Mouse (Mus musculus) neural tube, embryonic 12.5 days (tissue): ENCODE measurements around the gene Krt35. TPM values are rescaled to one million over a fixed set of nuclear protein-coding genes. Genes with fewer than 3 reads are reported as not detected.

Source experiments
- ATAC-seq: fragments of 200-750 bp; cut with Nextera tagmentation; 2 replicates; pipeline ENCODE4 v1.8.0; 2017; ENCODE audit warnings: low read depth, mild to moderate bottlenecking, moderate TSS enrichment, moderate library complexity; ENCODE audit not compliant: low FRiP score
- H3K27ac ChIP-seq: fragments of 300-500 bp; sonication (generic); 2 replicates; pipeline ENCODE4 v1.5.1; 2016
- H3K27me3 ChIP-seq: fragments of 300-500 bp; sonication (generic); replicated peaks from 2 replicates; pipeline ENCODE4 v1.6.1; 2016; ENCODE audit warnings: mild to moderate bottlenecking
- H3K36me3 ChIP-seq: fragments of 300-500 bp; sonication (generic); 2 replicates; pipeline ENCODE4 v1.6.1; 2016; ENCODE audit warnings: mild to moderate bottlenecking
- H3K4me1 ChIP-seq: fragments of 300-500 bp; sonication (generic); 2 replicates; pipeline ENCODE4 v1.6.1; 2016
- H3K4me2 ChIP-seq: fragments of 300-500 bp; sonication (generic); replicated peaks from 2 replicates; pipeline ENCODE4 v1.6.1; 2016; ENCODE audit warnings: mild to moderate bottlenecking
- H3K4me3 ChIP-seq: fragments of 300-500 bp; sonication (generic); 2 replicates; pipeline ENCODE4 v1.5.1; 2016
- H3K9ac ChIP-seq: fragments of 300-500 bp; sonication (generic); 2 replicates; pipeline ENCODE4 v1.6.1; 2016; ENCODE audit warnings: mild to moderate bottlenecking
- H3K9me3 ChIP-seq: fragments of 300-500 bp; sonication (generic); 2 replicates; pipeline ENCODE4 v1.6.1; 2016; ENCODE audit warnings: mild to moderate bottlenecking
- WGBS: fragments of 180-500 bp; shearing (Covaris S2); methylation state at CpG from one replicate; pipeline ENCODE4 v1.1.7; 2016; 5-methylcytosine and 5-hydroxymethylcytosine counted together
- polyA plus RNA-seq: library from polyadenylated mRNA; unstranded; fragments of >200 nt; fragmentation: Nextera tagmentation; extraction: Ambion mirVana; gene quantifications from 2 replicates; pipeline ENCODE4 v1.2.1, GENCODE M21; 2016

The Krt35 gene
- polyA plus RNA-seq, 1 experiment from 2014 or later: not detected

DNA sequence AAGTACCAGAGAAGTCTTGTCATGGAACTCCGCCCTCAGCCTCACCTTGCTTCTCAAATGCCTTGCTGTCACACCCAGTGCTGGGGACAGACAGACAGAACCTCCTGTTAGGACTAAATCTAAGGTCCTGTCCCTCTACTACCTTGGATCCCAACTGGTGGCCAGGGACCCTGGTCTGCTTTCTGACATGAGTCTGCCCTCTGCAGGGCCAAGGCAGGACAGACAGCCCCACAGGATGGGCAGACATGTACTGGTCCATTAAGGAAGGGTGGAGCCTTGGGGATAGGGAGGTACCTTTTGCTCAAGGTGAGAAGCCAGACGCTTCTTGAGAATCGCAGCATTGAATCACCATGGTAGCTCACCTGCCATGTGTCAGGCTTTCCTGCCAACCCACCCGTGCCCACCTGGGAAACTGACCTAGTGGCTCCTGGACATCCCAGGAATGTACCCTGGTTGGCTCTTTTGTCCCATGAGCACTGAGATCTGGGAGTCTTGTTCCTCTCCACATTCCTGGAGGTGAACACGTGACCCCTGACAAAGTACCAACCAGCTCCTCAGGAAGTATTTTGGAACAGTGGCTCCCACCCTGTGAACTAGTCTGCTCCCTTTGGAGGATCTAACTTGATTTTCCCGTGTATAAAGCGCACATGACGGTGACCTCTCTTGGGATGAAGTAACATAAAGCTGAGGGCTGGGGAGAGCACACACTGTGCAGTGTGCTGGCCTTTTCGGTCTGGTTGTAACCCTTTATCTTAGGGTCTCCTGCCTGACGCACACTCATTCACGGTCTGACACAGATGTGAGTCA, 17.1 kb upstream of the Krt35 start:
- no peak overlapping the region for H3K4me2 ChIP-seq
- H3K27ac ChIP-seq: no peak overlapping the region
- no peaks in the 10 kb centered on the region for H3K27me3 ChIP-seq
- no peak for ATAC-seq
- no peaks in the 10 kb centered on the region for H3K4me1 ChIP-seq
- no peaks in the 10 kb centered on the region for H3K9me3 ChIP-seq
- 80% methylated on average over 11 of the region's 11 CpGs for WGBS
- no peaks in the 10 kb centered on the region for H3K36me3 ChIP-seq
- no peak overlapping the region for H3K9ac ChIP-seq
- H3K4me3 ChIP-seq: no peak overlapping the region

DNA sequence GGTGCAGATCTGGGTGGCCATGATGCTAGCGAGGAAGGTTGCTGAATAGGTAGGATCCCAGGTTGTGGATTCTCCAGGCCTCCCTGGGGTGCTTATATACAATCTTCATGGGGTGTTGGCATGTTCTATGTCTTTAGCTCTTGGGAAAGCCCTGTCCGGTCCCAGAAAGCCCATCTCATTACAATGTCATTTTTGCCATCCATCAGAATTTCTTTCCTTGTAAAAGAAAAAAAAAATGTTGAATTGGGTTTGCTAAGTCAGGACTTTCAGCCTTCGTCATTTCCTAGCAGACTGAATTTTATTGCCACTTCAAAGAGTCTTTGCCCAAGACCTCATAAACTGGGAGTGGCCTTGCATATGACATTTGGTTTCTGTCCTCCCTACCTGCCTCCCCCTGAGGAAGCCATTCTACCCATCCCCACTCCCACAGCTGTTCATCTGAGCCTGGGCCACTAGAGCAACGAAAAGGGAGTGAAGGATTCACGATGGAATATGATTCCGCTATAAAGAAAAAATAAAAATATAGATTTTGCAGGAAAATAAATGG, 9.6 kb upstream of the Krt35 start, which contains the start of gene Krt36:
Krt36 (minus strand) TSS at position 51 of the 547 bp plus-strand sequence.
- no peak within 1 kb of the TSS for H3K27ac ChIP-seq
- WGBS: 82% methylated on average over 6 of the region's 6 CpGs
- H3K27me3 ChIP-seq: no peaks in the 10 kb centered on the region
- H3K9me3 ChIP-seq: no peaks in the 10 kb centered on the region
- ATAC-seq: no peak
- no peaks in the 10 kb centered on the region for H3K4me1 ChIP-seq
- no peak within 1 kb of the TSS for H3K4me3 ChIP-seq
- no peak within 1 kb of the TSS for H3K4me2 ChIP-seq
- no peak within 1 kb of the TSS for H3K9ac ChIP-seq
- H3K36me3 ChIP-seq: no peaks in the 10 kb centered on the region

DNA sequence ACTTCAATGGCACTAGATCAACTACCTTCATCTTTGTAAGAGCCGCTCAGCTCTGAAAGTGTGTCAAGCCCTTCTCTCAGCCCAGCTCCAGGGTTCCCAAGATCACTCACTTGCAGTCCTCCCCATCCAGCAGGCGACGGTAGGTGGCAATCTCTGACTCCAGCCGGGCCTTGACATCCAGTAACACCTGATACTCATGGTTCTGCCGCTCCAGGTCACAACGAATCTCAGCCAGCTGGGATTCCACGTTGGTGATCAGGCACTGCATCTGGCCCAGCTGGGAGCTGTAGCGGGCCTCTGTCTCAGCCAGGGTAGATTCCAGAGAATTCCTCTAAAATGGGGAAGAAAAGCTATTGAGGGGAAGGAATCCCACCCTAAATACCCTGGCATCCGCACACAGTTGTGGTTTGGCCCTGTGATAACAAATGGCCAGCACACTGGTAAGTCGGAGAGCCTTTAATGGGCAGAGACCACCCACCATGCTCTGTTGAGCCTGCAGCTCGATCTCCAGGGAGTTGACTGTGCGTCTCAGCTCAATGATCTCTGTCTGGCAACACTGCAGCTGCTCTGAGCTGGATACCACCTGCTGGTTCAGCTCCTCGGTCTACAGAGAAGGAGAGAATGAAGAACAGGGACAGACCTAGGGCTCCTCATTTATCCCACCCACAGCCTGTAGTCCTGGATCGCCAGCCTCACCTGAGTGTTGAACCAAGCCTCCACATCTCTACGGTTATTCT, 6.8 kb upstream of the Krt35 start:
- WGBS: 67% methylated on average over 15 of the region's 15 CpGs
- Histone ChIP-seq H3K9ac (no peak overlapping the region), H3K9me3 (no peaks in the 10 kb centered on the region), H3K4me3 (no peak overlapping the region), H3K4me2 (no peak overlapping the region), H3K27ac (no peak overlapping the region), H3K36me3 (no peaks in the 10 kb centered on the region), H3K4me1 (no peaks in the 10 kb centered on the region), H3K27me3 (no peaks in the 10 kb centered on the region)
- ATAC-seq: no peak

DNA sequence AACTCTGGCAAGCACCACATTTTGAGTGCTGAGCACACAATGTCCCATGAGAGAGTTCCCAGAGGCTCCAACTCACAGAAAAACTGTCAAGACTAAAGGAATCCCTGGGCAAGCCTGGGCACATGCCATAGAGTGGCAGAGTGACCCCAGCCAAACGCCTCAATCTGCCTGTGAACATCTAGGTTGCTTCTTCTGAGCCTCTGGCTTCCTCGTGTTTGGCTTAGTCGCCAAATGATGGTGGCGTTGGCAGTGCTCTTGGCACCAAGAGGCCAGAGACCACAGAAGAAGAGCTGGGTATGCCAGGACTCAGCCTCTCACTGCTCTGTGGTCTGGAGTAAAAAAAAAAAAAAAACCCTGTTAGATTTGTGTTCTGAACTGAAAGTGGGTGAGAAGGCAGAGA, 4.3 kb upstream of the Krt35 start:
- no peak overlapping the region for H3K4me2 ChIP-seq
- no peak overlapping the region for H3K9ac ChIP-seq
- H3K4me3 ChIP-seq: no peak overlapping the region
- H3K27ac ChIP-seq: no peak overlapping the region
- H3K27me3 ChIP-seq: no peaks in the 10 kb centered on the region
- H3K4me1 ChIP-seq: no peaks in the 10 kb centered on the region
- WGBS: 87% methylated on average over 4 of the region's 4 CpGs
- H3K36me3 ChIP-seq: no peaks in the 10 kb centered on the region
- no peaks in the 10 kb centered on the region for H3K9me3 ChIP-seq
- no peak for ATAC-seq

DNA sequence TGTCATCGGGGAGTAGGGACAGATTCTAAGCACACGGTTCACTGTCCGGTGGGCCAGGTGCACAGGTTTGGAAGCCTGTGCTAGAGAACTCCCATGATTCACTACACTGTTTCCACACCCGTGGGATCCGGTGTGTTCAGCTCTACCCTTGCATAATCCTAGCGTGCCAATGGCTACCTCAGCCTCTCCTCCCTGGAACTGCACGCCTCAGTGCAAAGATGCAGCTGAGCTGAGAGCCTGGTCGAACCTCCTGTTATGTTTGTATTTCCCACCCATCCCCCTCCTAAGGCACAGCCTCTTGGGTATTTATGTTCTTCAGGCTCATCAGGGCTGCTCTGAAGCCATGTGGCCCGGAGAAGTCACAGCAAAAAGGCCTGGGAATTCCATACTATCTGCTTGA, 1.8 kb upstream of the Krt35 start:
- 72% methylated on average over 9 of the region's 9 CpGs for WGBS
- ATAC-seq: no peak
- H3K9me3 ChIP-seq: no peaks in the 10 kb centered on the region
- no peak overlapping the region for H3K4me2 ChIP-seq
- H3K36me3 ChIP-seq: no peaks in the 10 kb centered on the region
- H3K4me1 ChIP-seq: no peaks in the 10 kb centered on the region
- no peak overlapping the region for H3K9ac ChIP-seq
- H3K27ac ChIP-seq: no peak overlapping the region
- no peaks in the 10 kb centered on the region for H3K27me3 ChIP-seq
- H3K4me3 ChIP-seq: no peak overlapping the region

DNA sequence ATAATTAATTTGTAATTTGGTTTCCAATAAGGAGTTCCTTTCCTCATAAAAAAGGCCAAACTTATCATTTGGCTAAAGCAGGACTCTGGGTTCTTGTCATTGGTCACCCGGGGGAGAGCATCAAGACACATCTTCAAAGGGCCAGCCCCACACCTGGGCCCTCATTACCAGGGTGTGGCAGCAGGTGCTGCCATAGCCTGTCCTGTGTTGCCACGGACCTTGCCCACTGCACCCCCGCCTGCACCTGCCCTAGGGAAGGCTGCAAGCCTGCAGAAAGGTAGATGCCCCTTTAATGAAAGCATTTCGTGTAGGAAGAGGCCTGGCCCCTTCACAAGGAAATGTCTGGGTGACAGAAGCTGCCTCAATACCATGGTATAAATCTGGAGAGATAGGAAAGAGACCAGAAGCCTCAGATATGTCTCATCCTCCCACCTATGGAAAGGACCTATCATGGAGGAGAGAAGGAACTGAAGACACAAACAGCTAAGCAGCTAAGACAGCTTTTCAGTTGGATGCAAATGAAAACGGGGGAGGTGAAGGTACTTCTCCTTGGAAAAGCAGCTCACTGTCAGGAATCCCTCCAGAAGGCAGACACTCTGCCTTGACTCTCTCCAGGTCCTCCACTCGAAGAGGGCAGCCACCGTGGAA, 7.5 kb downstream of the Krt35 start:
- no peaks in the 10 kb centered on the region; the same call in 1 of the 2 replicates for H3K9me3 ChIP-seq
- no peak overlapping the region for H3K4me3 ChIP-seq
- H3K36me3 ChIP-seq: no peaks in the 10 kb centered on the region
- no peak overlapping the region for H3K27ac ChIP-seq
- WGBS: 75% methylated on average over 7 of the region's 7 CpGs
- no peaks in the 10 kb centered on the region for H3K27me3 ChIP-seq
- H3K4me2 ChIP-seq: no peak overlapping the region
- no peak overlapping the region for H3K9ac ChIP-seq
- ATAC-seq: no peak
- H3K4me1 ChIP-seq: no peaks in the 10 kb centered on the region

DNA sequence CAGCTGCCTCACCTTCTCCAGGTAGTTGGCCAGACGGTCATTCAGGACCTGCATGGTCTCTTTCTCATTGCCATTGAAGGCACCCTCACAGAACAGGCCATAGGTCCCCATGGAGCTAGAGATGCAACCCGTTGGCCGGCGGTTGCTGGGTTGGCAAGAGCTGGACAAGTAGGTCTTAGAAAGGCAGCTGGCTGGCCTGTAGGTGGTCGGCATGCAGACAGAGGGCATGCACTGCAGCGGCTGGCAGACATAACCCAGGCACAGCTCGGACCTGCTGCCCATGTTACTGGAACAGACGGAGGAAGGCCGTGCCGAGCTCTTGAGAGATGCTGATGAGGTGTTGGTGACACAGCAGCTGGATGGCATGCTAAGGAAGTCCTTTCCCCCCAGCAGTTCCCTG, 8.2 kb downstream of the Krt35 start, which contains the start of gene Krt32:
Krt32 (minus strand) TSS at position 366 of the 400 bp plus-strand sequence.
- WGBS: 95% methylated on average over 10 of the region's 10 CpGs
- Histone ChIP-seq H3K36me3 (no peaks in the 10 kb centered on the region), H3K9ac (no peak within 1 kb of the TSS), H3K4me2 (no peak within 1 kb of the TSS), H3K27me3 (no peaks in the 10 kb centered on the region), H3K4me3 (no peak within 1 kb of the TSS), H3K27ac (no peak within 1 kb of the TSS), H3K9me3 (no peaks in the 10 kb centered on the region; the same call in 1 of the 2 replicates), H3K4me1 (no peaks in the 10 kb centered on the region)
- no peak for ATAC-seq

DNA sequence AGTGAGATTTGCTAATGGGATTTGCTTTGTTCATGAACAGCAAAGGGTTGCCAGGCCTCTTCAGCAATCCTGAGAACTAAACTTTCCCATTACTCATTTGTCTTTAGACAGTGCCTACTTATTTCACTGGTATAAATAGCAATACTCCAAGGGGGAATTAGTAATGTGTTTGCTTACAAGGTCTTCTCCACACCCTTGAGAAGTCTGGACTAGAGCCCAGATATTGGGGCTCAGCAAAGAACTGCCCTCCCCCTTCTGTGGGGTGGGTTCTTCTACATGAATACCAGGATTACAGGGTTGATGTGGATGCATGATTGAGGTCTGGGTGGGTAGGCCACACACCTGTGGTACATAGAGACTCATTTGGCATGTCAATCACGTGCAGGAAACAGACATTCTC, 22.2 kb downstream of the Krt35 start:
- ATAC-seq: no peak
- no peak overlapping the region for H3K27ac ChIP-seq
- 72% methylated on average over 1 of the region's 1 CpGs for WGBS
- no peak overlapping the region for H3K9ac ChIP-seq
- H3K4me1 ChIP-seq: no peaks in the 10 kb centered on the region
- H3K27me3 ChIP-seq: no peaks in the 10 kb centered on the region
- no peaks in the 10 kb centered on the region for H3K36me3 ChIP-seq
- H3K4me2 ChIP-seq: no peak overlapping the region
- H3K9me3 ChIP-seq: no peaks in the 10 kb centered on the region
- H3K4me3 ChIP-seq: no peak overlapping the region

DNA sequence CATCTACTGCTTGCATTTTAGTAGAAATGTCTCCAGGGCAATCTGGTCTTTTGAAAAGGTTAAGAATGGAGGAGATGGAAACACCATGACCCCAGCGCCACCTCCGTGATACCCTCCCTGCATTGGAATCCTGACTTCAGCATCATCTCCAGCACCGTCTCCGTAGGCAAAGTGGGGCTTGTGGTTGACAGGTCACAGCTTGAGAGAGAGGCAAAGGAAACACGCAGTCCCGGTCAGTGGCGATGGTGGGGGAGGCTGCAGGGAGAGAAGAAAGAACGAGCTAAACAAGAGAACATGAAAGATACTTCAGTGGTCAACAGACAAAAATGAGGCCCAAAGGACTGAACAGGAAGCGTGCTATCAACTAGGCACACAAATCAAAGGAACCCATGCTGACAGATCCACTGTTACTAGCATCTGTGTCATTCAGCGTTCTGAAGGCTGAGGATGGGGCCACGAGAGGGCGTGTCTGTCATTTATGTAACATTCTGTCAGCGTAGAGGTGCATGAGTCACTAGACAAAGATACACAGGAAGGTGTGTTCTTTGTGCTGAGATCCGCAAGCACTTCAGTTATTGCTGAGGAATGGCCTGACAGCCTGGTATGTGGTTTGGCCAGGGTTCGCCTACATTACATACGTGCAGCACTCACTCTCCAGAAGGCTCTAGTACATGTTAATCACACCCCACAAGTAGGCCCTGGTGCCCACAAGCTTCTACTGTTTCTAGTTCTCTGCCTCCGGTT, 28.6 kb downstream of the Krt35 start:
- WGBS: 81% methylated on average over 17 of the region's 17 CpGs
- H3K4me1 ChIP-seq: no peaks in the 10 kb centered on the region
- no peak overlapping the region for H3K4me3 ChIP-seq
- no peak overlapping the region for H3K27ac ChIP-seq
- no peaks in the 10 kb centered on the region for H3K27me3 ChIP-seq
- H3K4me2 ChIP-seq: no peak overlapping the region
- H3K9me3 ChIP-seq: no peaks in the 10 kb centered on the region
- no peak overlapping the region for H3K9ac ChIP-seq
- H3K36me3 ChIP-seq: no peaks in the 10 kb centered on the region
- ATAC-seq: no peak

DNA sequence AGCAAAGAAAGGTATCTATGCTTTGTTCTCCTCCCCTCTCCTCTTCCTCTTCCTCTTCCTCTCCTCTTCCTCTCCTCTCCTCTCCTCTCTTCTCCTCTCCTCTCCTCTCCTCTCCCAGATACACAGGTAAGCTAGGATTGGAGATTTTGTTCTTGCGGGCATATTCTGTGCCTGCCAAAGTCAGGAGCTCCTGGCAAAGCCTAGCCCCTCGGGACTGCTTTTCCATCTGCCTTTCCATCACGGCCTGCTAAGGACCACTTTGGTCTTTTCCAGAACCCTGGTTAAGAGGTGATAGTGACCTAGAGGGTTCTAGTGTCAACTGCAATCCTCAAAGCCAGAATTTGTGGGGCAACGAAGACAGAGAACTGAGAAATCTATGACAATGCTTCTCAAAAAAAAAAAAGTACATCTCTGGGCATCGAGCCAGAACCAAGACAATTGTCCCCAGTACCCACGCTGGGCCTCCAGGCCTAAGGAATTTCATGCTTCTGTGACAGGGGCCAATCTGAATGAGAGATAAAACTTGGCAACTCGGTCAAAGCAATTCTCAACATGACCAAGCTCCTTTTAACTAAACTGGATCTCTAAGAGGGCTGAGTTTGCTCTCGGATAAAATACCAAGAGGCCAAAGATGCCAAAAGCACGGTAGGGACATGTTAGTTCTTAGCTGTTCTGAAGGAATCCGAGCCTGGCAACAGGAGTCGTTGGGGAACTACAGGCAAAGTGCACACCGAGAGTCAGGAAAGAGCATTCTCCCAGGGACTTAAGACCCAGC, 29.6 kb downstream of the Krt35 start:
- Histone ChIP-seq H3K9me3 (no peaks in the 10 kb centered on the region), H3K9ac (no peak overlapping the region), H3K4me3 (no peak overlapping the region), H3K27ac (no peak overlapping the region), H3K4me2 (no peak overlapping the region), H3K36me3 (no peaks in the 10 kb centered on the region), H3K4me1 (no peaks in the 10 kb centered on the region), H3K27me3 (no peaks in the 10 kb centered on the region)
- WGBS: 79% methylated on average over 12 of the region's 12 CpGs
- ATAC-seq: no peak

DNA sequence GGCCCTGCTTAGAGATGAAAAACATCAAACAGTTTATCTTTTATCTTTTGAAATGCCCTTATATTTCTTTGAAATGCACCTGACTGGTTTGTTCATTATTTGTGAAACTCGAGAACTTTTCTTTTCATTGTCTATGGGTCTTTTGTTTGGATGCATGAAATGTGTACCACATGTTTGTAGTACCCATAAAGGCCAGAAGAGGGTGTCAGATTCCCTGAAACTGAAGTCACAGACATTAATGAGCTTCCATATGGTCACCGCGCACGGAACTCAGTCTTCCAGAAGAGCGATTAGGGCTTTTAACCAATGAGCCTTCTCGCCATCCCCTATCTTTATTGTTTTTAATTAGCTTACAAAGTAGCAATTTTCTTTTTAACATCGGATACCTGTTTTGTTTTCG, 37.2 kb downstream of the Krt35 start:
- Histone ChIP-seq H3K4me3 (no peak overlapping the region), H3K4me2 (no peak overlapping the region), H3K9me3 (no peaks in the 10 kb centered on the region), H3K27me3 (no peaks in the 10 kb centered on the region), H3K9ac (no peak overlapping the region), H3K27ac (no peak overlapping the region), H3K4me1 (no peaks in the 10 kb centered on the region), H3K36me3 (no peaks in the 10 kb centered on the region)
- 75% methylated on average over 8 of the region's 8 CpGs for WGBS
- no peak for ATAC-seq
